Mouse (Mus musculus) midbrain, embryonic 12.5 days (tissue): ENCODE measurements around the gene Paox. TPM values are rescaled to one million over a fixed set of nuclear protein-coding genes. Genes with fewer than 3 reads are reported as not detected.

Source experiments
- ATAC-seq: fragments of 200-750 bp; cut with Nextera tagmentation; 2 replicates; pipeline ENCODE4 v1.8.0; 2017; ENCODE audit warnings: low read depth, moderate TSS enrichment, moderate library complexity; ENCODE audit not compliant: low FRiP score
- H3K27ac ChIP-seq: fragments of 300-500 bp; sonication (generic); replicated peaks from 2 replicates; pipeline ENCODE4 v1.5.1; 2016; ENCODE audit warnings: mild to moderate bottlenecking
- H3K27me3 ChIP-seq: fragments of 300-500 bp; sonication (generic); 2 replicates; pipeline ENCODE4 v1.6.1; 2016; ENCODE audit warnings: mild to moderate bottlenecking
- H3K36me3 ChIP-seq: fragments of 300-500 bp; sonication (generic); 2 replicates; pipeline ENCODE4 v1.6.1; 2016
- H3K4me1 ChIP-seq: fragments of 300-500 bp; sonication (generic); 2 replicates; pipeline ENCODE4 v1.6.1; 2016
- H3K4me2 ChIP-seq: fragments of 300-500 bp; sonication (generic); replicated peaks from 2 replicates; pipeline ENCODE4 v1.6.1; 2016; ENCODE audit warnings: mild to moderate bottlenecking, moderate library complexity
- H3K4me3 ChIP-seq: fragments of 300-500 bp; sonication (generic); 2 replicates; pipeline ENCODE4 v1.5.1; 2016; ENCODE audit warnings: mild to moderate bottlenecking
- H3K9ac ChIP-seq: fragments of 300-500 bp; sonication (generic); replicated peaks from 2 replicates; pipeline ENCODE4 v1.6.1; 2016; ENCODE audit warnings: mild to moderate bottlenecking, moderate library complexity
- H3K9me3 ChIP-seq: fragments of 300-500 bp; sonication (generic); 2 replicates; pipeline ENCODE4 v1.6.1; 2016; ENCODE audit warnings: mild to moderate bottlenecking
- WGBS: fragments of 180-500 bp; shearing (Covaris S2); methylation state at CpG from one replicate; pipeline ENCODE4 v1.1.7; 2016; 5-methylcytosine and 5-hydroxymethylcytosine counted together
- polyA plus RNA-seq: library from polyadenylated mRNA; unstranded; fragments of >200 nt; fragmentation: Nextera tagmentation; extraction: Ambion mirVana; gene quantifications from 2 replicates; pipeline ENCODE4 v1.2.1, GENCODE M21; 2016

Gene Paox
- polyA plus RNA-seq, 1 experiment from 2014 or later: 11.3 TPM

DNA sequence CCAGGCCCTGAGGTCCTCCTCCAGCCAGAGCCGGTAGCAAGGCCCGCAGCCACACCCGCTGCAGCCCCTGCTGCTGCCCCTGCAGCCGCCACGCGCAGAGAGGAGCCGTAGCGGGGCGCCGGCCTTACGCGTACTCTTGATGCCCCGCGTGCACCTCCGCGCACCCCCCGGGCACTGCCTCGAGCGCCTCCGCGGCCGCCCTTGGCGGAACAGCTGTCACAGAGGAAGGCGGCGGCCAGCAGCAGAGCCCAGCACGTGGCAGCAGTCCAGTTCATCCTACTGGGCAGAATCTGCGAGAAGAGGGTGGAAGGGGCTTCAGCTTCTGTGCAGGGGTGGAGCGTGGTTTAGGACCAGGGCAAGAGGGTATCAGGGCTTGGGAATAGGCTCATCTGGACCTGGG, 37.8 kb downstream of the Paox start:
- H3K4me1 ChIP-seq: peaks cover 19% of the 10 kb centered on the region
- ATAC-seq: peak; percentile 67
- 2% methylated on average over 28 of the region's 28 CpGs for WGBS
- no peaks in the 10 kb centered on the region for H3K9me3 ChIP-seq
- peak overlapping the region; percentile 39 for H3K4me3 ChIP-seq
- peak overlapping the region; percentile 52 for H3K9ac ChIP-seq
- H3K36me3 ChIP-seq: peaks cover 7% of the 10 kb centered on the region; the same call in 1 of the 2 replicates
- H3K27ac ChIP-seq: no peak overlapping the region
- peak overlapping the region; percentile 59 for H3K4me2 ChIP-seq
- H3K27me3 ChIP-seq: peaks cover 46% of the 10 kb centered on the region

DNA sequence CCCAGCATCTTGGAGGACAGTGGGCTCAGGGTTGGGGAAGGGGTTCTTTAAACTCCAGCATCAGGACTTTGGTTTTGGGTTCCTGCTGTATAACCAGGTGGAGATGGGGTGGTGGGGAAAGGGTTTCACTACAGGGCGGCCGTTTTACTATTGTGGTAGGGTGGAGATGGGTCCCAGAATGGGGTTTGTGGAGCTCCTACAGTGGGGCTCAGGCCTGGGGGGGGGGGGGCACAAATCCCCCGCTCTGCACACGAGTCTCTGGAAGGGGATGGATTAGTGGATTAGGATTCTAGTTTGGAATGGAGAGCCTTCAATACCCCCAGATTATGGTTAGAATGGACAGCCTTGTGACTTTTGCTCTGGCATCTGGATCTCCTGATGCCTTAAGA, 38.2 kb downstream of the Paox start:
- H3K4me2 ChIP-seq: peak overlapping the region; percentile 59
- H3K9me3 ChIP-seq: no peaks in the 10 kb centered on the region
- peaks cover 50% of the 10 kb centered on the region for H3K27me3 ChIP-seq
- peak overlapping the region; percentile 53 for H3K9ac ChIP-seq
- WGBS: 10% methylated on average over 4 of the region's 4 CpGs
- no peak overlapping the region for H3K27ac ChIP-seq
- peaks cover 7% of the 10 kb centered on the region; the same call in 1 of the 2 replicates for H3K36me3 ChIP-seq
- peaks cover 19% of the 10 kb centered on the region for H3K4me1 ChIP-seq
- H3K4me3 ChIP-seq: peak overlapping the region; percentile 39
- no peak; the same call in 1 of the 2 replicates for ATAC-seq

DNA sequence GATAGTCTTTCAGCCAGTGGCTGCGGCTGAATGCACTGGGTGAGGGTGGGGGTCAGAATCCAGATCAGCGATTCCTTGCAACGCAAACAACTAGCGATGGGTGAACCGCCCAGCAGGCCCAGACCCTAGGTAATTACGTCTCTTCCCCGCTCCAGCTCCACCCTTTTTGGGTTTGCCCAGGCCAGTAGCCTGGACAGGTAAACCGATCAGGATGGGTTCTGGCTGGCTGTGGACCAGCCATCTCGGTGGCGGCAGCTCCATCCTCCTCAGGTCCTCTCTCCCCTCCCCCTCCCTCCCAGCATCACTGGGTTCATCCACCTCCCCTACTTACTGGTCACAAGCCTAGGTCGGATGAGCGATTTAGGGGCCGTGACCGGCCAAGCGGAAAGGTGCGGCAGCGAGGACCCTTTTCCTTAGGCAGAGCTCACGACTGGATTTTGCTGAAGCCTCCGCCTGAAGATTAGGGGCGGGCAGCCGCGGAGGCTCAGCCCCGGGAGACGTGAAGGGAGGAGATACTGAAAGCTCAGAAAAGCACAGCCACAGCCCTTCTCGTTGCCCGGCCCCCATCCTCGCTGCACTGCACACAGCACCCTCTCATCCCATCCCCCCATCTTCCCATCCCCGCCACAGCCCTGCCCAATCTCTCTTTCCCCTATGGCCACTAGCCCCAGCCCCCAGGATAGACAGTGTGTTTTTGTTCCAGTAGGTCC, 38.8 kb downstream of the Paox start, which contains the start of gene Sprn:
Gene Sprn, minus strand, starts transcription at position 660 of the 710 bp plus-strand sequence.
- H3K4me3 ChIP-seq: peak within 1 kb of the TSS; percentile 39
- 0 out of 2 replicates have a peak within 1 kb of the TSS, but pooled peaks have one; percentile 7 for H3K27ac ChIP-seq

DNA sequence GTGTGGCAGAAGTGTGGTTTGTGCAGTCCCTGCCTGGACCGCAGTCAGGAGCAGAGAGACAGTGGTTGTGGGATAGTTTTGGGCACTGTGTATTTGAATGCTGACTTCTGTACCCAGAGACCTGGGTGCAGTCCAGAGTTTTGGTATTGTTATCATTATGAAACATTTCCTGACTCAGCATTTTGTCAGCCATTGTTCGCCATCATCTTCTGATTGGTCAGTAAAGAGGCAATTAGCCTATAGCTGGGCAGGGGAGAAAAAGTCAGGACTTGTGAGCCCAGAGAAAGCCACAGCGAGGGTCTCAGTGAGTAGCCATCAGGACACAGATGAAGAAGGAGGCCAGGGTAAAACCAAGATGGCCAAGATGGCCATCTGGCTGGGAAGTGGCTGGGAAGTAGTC, 44.8 kb downstream of the Paox start:
- Histone ChIP-seq H3K4me3 (no peak overlapping the region), H3K27ac (no peak overlapping the region)
- no peak for ATAC-seq

More for the DNA sequence above, 38.8 kb downstream of the Paox start, which contains the start of gene Sprn:
- under 1% methylated on average over 27 of the region's 28 CpGs for WGBS
- H3K9ac ChIP-seq: peak within 1 kb of the TSS; percentile 53
- peak; percentile 68; the same call in 1 of the 2 replicates for ATAC-seq
- peaks cover 51% of the 10 kb centered on the region for H3K27me3 ChIP-seq
- no peaks in the 10 kb centered on the region for H3K9me3 ChIP-seq
- H3K4me1 ChIP-seq: peaks cover 19% of the 10 kb centered on the region
- peaks cover 7% of the 10 kb centered on the region; the same call in 1 of the 2 replicates for H3K36me3 ChIP-seq
- H3K4me2 ChIP-seq: peak within 1 kb of the TSS; percentile 59

DNA sequence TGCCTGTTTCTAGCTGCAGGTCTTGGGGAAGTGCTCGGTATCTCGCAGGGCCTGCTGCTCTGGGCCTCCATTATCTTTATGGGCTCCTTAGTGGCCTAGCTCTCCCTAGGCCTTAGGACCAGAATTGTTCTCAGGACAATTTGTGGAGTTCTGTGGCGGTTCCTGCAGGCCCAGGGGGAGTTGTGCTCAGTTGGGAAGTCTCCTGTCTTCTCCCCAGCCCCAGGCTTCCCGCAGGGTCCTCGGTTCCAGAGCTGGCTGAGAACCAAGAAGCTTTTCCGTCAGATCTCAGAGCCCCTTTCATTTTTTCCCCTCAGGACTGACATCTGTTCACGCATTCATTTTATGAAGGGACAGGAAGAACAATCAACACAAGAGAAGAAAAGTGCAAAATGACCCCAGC, 49.1 kb downstream of the Paox start, which contains the start of gene Olfr522:
Gene Olfr522, minus strand, starts transcription at position 101 of the 400 bp plus-strand sequence.
- 73% methylated on average over 7 of the region's 7 CpGs for WGBS
- no peaks in the 10 kb centered on the region for H3K4me1 ChIP-seq
- no peak for ATAC-seq

More for the DNA sequence above, 44.8 kb downstream of the Paox start:
- H3K36me3 ChIP-seq: no peaks in the 10 kb centered on the region
- H3K9me3 ChIP-seq: no peaks in the 10 kb centered on the region
- H3K9ac ChIP-seq: no peak overlapping the region
- 78% methylated on average over 3 of the region's 3 CpGs for WGBS
- H3K4me1 ChIP-seq: no peaks in the 10 kb centered on the region
- peaks cover 22% of the 10 kb centered on the region for H3K27me3 ChIP-seq
- no peak overlapping the region for H3K4me2 ChIP-seq

DNA sequence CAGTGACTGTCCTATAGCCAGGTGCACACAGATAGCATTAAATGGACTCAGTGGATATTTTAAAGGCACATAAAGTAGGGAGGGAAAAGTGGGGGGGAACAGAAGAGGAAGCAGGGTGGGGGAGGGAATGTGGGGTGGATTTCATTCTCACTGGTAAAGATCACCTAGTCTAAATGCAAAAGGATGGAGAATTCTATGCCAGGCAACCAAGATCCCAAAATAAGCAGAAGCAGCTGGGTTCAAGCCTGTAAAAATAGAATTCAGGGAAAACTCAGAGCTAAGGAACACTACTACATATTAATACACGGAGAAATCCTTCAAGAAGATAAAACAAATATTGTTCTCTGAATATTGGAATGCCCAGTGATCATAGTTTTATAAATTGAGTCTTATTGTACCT, 52.4 kb downstream of the Paox start:
- 85% methylated on average over 1 of the region's 1 CpGs for WGBS
- no peaks in the 10 kb centered on the region for H3K27me3 ChIP-seq
- H3K4me1 ChIP-seq: no peaks in the 10 kb centered on the region
- H3K4me2 ChIP-seq: no peak overlapping the region
- no peaks in the 10 kb centered on the region for H3K9me3 ChIP-seq
- no peaks in the 10 kb centered on the region for H3K36me3 ChIP-seq
- ATAC-seq: no peak
- H3K4me3 ChIP-seq: no peak overlapping the region
- H3K27ac ChIP-seq: no peak overlapping the region
- no peak overlapping the region for H3K9ac ChIP-seq

More for the DNA sequence above, 49.1 kb downstream of the Paox start, which contains the start of gene Olfr522:
- no peak within 1 kb of the TSS for H3K9ac ChIP-seq
- no peaks in the 10 kb centered on the region for H3K27me3 ChIP-seq
- no peak within 1 kb of the TSS for H3K4me3 ChIP-seq
- no peak within 1 kb of the TSS for H3K4me2 ChIP-seq
- no peaks in the 10 kb centered on the region for H3K9me3 ChIP-seq
- H3K36me3 ChIP-seq: no peaks in the 10 kb centered on the region
- H3K27ac ChIP-seq: no peak within 1 kb of the TSS

DNA sequence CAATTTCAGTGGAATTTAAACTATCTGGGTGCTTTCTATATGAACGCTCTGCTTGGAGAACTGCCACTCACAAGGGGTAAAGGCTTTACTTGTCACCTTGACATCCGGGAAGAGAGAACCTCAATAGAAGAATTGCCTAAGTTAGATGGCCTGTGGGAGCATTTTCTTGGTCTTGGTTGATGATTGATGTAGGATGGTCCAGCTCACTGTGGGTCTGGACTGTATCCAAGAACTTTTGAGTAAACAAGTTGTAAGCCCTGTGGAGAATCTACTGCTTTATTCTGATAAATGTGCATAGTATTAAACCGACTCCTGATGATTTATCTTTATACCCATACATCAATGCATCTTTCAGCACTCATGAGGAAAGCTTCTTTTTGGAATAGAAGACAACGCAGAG, 53.8 kb downstream of the Paox start:
- ATAC-seq: no peak
- 90% methylated on average over 4 of the region's 4 CpGs for WGBS
- H3K27me3 ChIP-seq: no peaks in the 10 kb centered on the region
- H3K4me3 ChIP-seq: no peak overlapping the region
- H3K4me1 ChIP-seq: no peaks in the 10 kb centered on the region
- H3K9me3 ChIP-seq: no peaks in the 10 kb centered on the region
- no peak overlapping the region for H3K4me2 ChIP-seq
- H3K9ac ChIP-seq: no peak overlapping the region
- no peak overlapping the region for H3K27ac ChIP-seq
- no peaks in the 10 kb centered on the region for H3K36me3 ChIP-seq

DNA sequence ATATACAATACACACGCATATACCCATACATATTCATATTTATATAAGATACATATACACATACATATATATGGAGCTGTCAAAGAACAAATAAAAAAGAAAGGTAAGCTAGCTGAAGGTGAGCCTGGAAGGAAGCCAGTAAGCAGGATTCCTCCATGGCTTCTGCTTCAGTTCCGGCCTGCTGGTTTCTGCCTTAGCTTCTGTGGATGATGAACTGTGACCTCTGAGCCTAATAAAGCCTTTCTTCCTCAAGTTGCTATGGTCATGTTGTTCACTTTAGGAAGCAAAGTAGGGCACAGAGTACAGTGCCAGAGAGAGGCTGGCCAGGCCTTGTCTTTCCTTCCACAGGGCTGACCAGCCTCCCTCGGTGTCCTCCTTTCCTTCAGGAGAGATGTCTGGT, 55.3 kb downstream of the Paox start:
- H3K36me3 ChIP-seq: no peaks in the 10 kb centered on the region
- no peak overlapping the region for H3K27ac ChIP-seq
- no peaks in the 10 kb centered on the region for H3K27me3 ChIP-seq
- WGBS: 89% methylated on average over 3 of the region's 3 CpGs
- no peak overlapping the region for H3K9ac ChIP-seq
- no peak overlapping the region for H3K4me2 ChIP-seq
- no peaks in the 10 kb centered on the region for H3K9me3 ChIP-seq
- H3K4me1 ChIP-seq: no peaks in the 10 kb centered on the region
- no peak overlapping the region for H3K4me3 ChIP-seq
- no peak for ATAC-seq

DNA sequence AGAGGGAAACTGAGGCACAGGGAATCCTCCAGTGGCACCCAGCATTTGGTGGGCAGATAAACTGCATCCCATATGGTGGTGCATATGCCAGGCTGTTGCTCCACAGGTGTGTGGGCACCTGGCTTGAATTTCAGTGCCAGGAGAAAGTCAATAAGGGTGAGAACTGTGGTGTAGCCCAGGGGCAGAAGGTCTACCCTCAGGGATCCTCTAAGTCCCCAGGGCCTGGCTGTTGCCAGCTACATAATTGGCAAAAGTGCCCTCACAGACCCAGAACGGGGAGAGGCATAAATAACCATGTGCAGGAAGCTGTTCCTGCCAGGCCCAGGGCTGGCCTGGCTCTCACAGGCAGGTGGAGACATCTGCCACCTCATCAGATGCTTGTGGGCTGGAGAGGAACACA, 57.3 kb downstream of the Paox start, which contains the start of gene Olfr523:
Gene Olfr523, plus strand, starts transcription at position 282 of the 400 bp plus-strand sequence.
- Histone ChIP-seq H3K36me3 (no peaks in the 10 kb centered on the region), H3K4me3 (no peak within 1 kb of the TSS), H3K27ac (no peak within 1 kb of the TSS), H3K4me2 (no peak within 1 kb of the TSS), H3K27me3 (no peaks in the 10 kb centered on the region), H3K4me1 (no peaks in the 10 kb centered on the region), H3K9me3 (no peaks in the 10 kb centered on the region), H3K9ac (no peak within 1 kb of the TSS)
- ATAC-seq: no peak
- WGBS: 65% methylated on average over 1 of the region's 1 CpGs

DNA sequence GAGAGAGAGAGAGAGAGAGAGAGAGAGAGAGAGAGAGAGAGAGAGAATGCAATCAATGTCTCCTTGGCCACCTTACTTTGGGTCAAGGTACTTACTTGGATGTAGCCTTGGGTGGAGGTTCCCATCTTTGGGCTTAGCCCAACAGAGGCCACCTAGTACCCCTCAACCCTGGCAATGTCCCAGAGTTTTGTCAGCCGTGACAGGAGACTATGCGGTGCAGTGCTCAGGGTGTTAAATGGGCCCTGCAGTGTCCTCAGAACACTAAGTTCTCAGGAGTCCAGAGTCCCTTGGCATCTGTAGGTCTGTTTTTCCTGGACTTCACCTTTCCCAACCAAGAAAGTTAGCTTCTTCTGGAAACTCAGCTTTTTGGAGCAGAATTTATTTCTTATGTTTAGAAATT, 63.6 kb downstream of the Paox start:
- 89% methylated on average over 2 of the region's 2 CpGs for WGBS
- ATAC-seq: no peak

DNA sequence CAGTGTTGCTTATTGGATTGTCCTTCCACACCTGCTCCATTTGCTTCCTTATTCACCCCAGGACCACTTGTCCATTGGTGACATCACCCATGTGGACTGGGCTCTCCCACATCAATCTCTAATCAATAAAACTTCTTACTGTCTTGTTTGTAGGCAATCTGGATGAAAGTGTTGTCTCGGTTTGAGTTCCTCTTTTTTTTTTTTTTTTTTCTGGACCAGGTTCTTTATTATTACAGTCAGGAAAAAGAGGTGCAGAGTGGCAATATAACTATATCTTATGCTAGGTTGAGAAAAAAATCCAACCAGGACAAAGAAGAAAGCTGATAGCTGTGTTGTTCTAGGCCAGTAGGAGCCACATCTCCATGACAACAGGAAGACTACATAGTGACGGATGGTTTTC, 65.1 kb downstream of the Paox start:
- no peaks in the 10 kb centered on the region for H3K4me1 ChIP-seq
- H3K9ac ChIP-seq: no peak overlapping the region
- no peak overlapping the region for H3K4me2 ChIP-seq
- no peak overlapping the region for H3K27ac ChIP-seq
- 80% methylated on average over 2 of the region's 2 CpGs for WGBS
- no peak overlapping the region for H3K4me3 ChIP-seq
- no peaks in the 10 kb centered on the region for H3K36me3 ChIP-seq
- no peak for ATAC-seq
- no peaks in the 10 kb centered on the region for H3K9me3 ChIP-seq
- H3K27me3 ChIP-seq: no peaks in the 10 kb centered on the region

More for the DNA sequence above, 63.6 kb downstream of the Paox start:
- H3K9ac ChIP-seq: no peak overlapping the region
- H3K27ac ChIP-seq: no peak overlapping the region
- H3K27me3 ChIP-seq: no peaks in the 10 kb centered on the region
- H3K36me3 ChIP-seq: no peaks in the 10 kb centered on the region
- no peaks in the 10 kb centered on the region for H3K9me3 ChIP-seq
- H3K4me3 ChIP-seq: no peak overlapping the region
- no peak overlapping the region for H3K4me2 ChIP-seq
- H3K4me1 ChIP-seq: no peaks in the 10 kb centered on the region

DNA sequence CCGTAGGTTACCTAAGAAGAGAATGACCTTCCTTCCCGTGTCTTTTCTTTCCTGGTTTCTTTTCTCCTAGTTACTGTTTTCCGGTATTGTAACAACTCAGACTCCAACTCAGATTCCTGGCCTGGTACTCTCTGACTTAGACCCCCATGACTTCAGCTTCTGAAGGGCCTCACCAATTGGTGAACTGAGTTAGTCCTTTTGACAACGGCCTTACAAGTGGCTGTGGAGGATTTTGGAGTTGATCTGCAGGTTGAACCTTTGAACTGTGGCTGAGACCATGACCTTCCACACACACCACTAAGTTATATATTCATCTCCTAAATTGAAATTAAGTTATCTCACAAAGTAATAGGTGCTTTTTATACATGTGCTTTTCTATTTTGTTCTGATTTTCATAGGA, 68.6 kb downstream of the Paox start:
- 83% methylated on average over 4 of the region's 4 CpGs for WGBS
- Histone ChIP-seq H3K4me2 (no peak overlapping the region), H3K9ac (no peak overlapping the region), H3K27me3 (no peaks in the 10 kb centered on the region), H3K27ac (no peak overlapping the region), H3K4me3 (no peak overlapping the region), H3K9me3 (no peaks in the 10 kb centered on the region), H3K36me3 (no peaks in the 10 kb centered on the region), H3K4me1 (no peaks in the 10 kb centered on the region)
- no peak for ATAC-seq
